Mouse (Mus musculus) liver, embryonic 16.5 days (tissue): Measurements from ENCODE around the gene Ulk2. TPM values are rescaled to one million over a fixed set of nuclear protein-coding genes. Genes with fewer than 3 reads are reported as not detected.
"Not testable (repeated sequence)": the region's sequence is repeated elsewhere in the genome, so short reads cannot be mapped to it uniquely, and the experiment has no call there.

Experiments used
- ATAC-seq: fragments of 200-750 bp; cut with Nextera tagmentation; 2 replicates; pipeline ENCODE4 v1.8.0; 2017; ENCODE audit warnings: low read depth, mild to moderate bottlenecking, moderate number of reproducible peaks, moderate library complexity
- H3K27ac ChIP-seq: fragments of 300-500 bp; sonication (generic); 2 replicates; pipeline ENCODE4 v1.5.1; 2014; ENCODE audit warnings: mild to moderate bottlenecking, low read length
- H3K27me3 ChIP-seq: fragments of 300-500 bp; sonication (generic); 2 replicates; pipeline ENCODE4 v1.6.1; 2014; ENCODE audit warnings: low read depth, low read length, mixed read lengths; ENCODE audit not compliant: control insufficient read depth, insufficient read depth
- H3K36me3 ChIP-seq: fragments of 300-500 bp; sonication (generic); 2 replicates; pipeline ENCODE4 v1.6.1; 2014; ENCODE audit warnings: mild to moderate bottlenecking; ENCODE audit not compliant: control insufficient read depth, insufficient read depth
- H3K4me1 ChIP-seq: fragments of 300-500 bp; sonication (generic); 2 replicates; pipeline ENCODE4 v1.6.1; 2014; ENCODE audit warnings: low read depth, low read length, mixed read lengths; ENCODE audit not compliant: control insufficient read depth
- H3K4me2 ChIP-seq: fragments of 300-500 bp; sonication (generic); 2 replicates; pipeline ENCODE4 v1.6.1; 2014; ENCODE audit warnings: low read depth, low read length, mixed read lengths
- H3K4me3 ChIP-seq: fragments of 300-500 bp; sonication (generic); 2 replicates; pipeline ENCODE4 v1.5.1; 2014; ENCODE audit warnings: low read depth, mild to moderate bottlenecking, low read length
- H3K9ac ChIP-seq: fragments of 300-500 bp; sonication (generic); 2 replicates; pipeline ENCODE4 v1.6.1; 2014; ENCODE audit warnings: low read depth, low read length
- H3K9me3 ChIP-seq: fragments of 300-500 bp; sonication (generic); replicated peaks from 2 replicates; pipeline ENCODE4 v1.6.1; 2016; ENCODE audit warnings: low read length; ENCODE audit not compliant: control insufficient read depth
- WGBS: fragments of 180-500 bp; shearing (Covaris S2); extraction: QIAGEN DNeasy Blood & Tissue Kit; methylation state at CpG from one replicate; pipeline ENCODE4 v1.1.7; 2014; ENCODE audit not compliant: insufficient replicate concordance; 5-methylcytosine and 5-hydroxymethylcytosine counted together
- polyA plus RNA-seq: library from polyadenylated mRNA; unstranded; fragments of >200 nt; fragmentation: Nextera tagmentation; extraction: Ambion mirVana; gene quantifications from 2 replicates; pipeline ENCODE4 v1.2.1, GENCODE M21; 2015

The Ulk2 gene
- polyA plus RNA-seq, 1 experiment from 2014 or later = 3.3 TPM

GRCm38 (mm10) chr11:61788550-61788949, 66.3 kb downstream of the Ulk2 start:
- no peak for ATAC-seq
- H3K4me2 ChIP-seq = no peak overlapping the region
- no peaks in the 10 kb centered on the region; the same call in 1 of the 2 replicates for H3K36me3 ChIP-seq
- 82% methylated on average over 1 of the region's 1 CpGs for whole genome bisulfite sequencing
- H3K9me3 ChIP-seq = no peaks in the 10 kb centered on the region
- H3K4me1 ChIP-seq = no peaks in the 10 kb centered on the region
- no peak overlapping the region for H3K4me3 ChIP-seq
- no peak overlapping the region for H3K9ac ChIP-seq
- H3K27ac ChIP-seq = no peak overlapping the region
- no peaks in the 10 kb centered on the region for H3K27me3 ChIP-seq

- H3K9ac ChIP-seq, H3K27me3 ChIP-seq, H3K4me2 ChIP-seq, H3K4me3 ChIP-seq, H3K9me3 ChIP-seq, H3K27ac ChIP-seq, ATAC-seq, H3K36me3 ChIP-seq, H3K4me1 ChIP-seq: not testable (repeated sequence)
- WGBS = 80% methylated on average over 3 of the region's 3 CpGs
These were observed 72.3 kb downstream of the Ulk2 start for GRCm38 (mm10) chr11:61782526-61782925.

- H3K4me2 ChIP-seq = no peak overlapping the region
- 60% methylated on average over 4 of the region's 4 CpGs for WGBS
- no peak overlapping the region for H3K4me3 ChIP-seq
- H3K9me3 ChIP-seq = no peaks in the 10 kb centered on the region
- H3K27me3 ChIP-seq = no peaks in the 10 kb centered on the region
- H3K9ac ChIP-seq = no peak overlapping the region
- no peaks in the 10 kb centered on the region for H3K36me3 ChIP-seq
- no peak overlapping the region for H3K27ac ChIP-seq
- no peak for ATAC-seq
- no peaks in the 10 kb centered on the region for H3K4me1 ChIP-seq
These were observed 80.2 kb downstream of the Ulk2 start for GRCm38 (mm10) chr11:61774551-61775149.

- peaks cover 23% of the 10 kb centered on the region for H3K4me1 ChIP-seq
- WGBS = under 1% methylated on average over 51 of the region's 51 CpGs
- H3K9me3 ChIP-seq = no peaks in the 10 kb centered on the region
- H3K9ac ChIP-seq = peak within 1 kb of the TSS; percentile 76
- peak within 1 kb of the TSS; percentile 82 for H3K27ac ChIP-seq
- no peaks in the 10 kb centered on the region for H3K36me3 ChIP-seq
- H3K4me2 ChIP-seq = peak within 1 kb of the TSS; percentile 82
- H3K27me3 ChIP-seq = no peaks in the 10 kb centered on the region
- peak within 1 kb of the TSS; percentile 72 for H3K4me3 ChIP-seq
- ATAC-seq = peak; percentile 93
These were observed 93.1 kb downstream of the Ulk2 start, which contains the start of gene Prpsap2 for GRCm38 (mm10) chr11:61761584-61762407. TSS of gene Prpsap2 (minus strand) at chr11:61762088.

GRCm38 (mm10) chr11:61760518-61760917, 94.4 kb downstream of the Ulk2 start:
- 38% methylated on average over 5 of the region's 5 CpGs for WGBS
- peak overlapping the region; percentile 82 for H3K4me2 ChIP-seq
- ATAC-seq = no peak
- H3K4me1 ChIP-seq = peaks cover 25% of the 10 kb centered on the region
- H3K27me3 ChIP-seq = no peaks in the 10 kb centered on the region
- H3K9me3 ChIP-seq = no peaks in the 10 kb centered on the region
- no peak overlapping the region for H3K9ac ChIP-seq
- no peaks in the 10 kb centered on the region for H3K36me3 ChIP-seq
- no peak overlapping the region for H3K27ac ChIP-seq
- H3K4me3 ChIP-seq = no peak overlapping the region

GRCm38 (mm10) chr11:61757151-61757550, 97.7 kb downstream of the Ulk2 start:
- ATAC-seq = no peak
- Histone ChIP-seq H3K4me2 (no peak overlapping the region), H3K4me1 (peaks cover 24% of the 10 kb centered on the region), H3K36me3 (no peaks in the 10 kb centered on the region), H3K27ac (0 out of 2 replicates have a peak overlapping the region, but pooled peaks have one; percentile 22), H3K4me3 (no peak overlapping the region), H3K27me3 (no peaks in the 10 kb centered on the region), H3K9me3 (no peaks in the 10 kb centered on the region), H3K9ac (no peak overlapping the region)
- 52% methylated on average over 2 of the region's 2 CpGs for WGBS

- Histone ChIP-seq H3K4me1 (peaks cover under 1% of the 10 kb centered on the region; the same call in 1 of the 2 replicates), H3K4me2 (no peak overlapping the region), H3K9ac (no peak overlapping the region), H3K27me3 (no peaks in the 10 kb centered on the region), H3K27ac (no peak overlapping the region), H3K36me3 (no peaks in the 10 kb centered on the region), H3K4me3 (no peak overlapping the region), H3K9me3 (no peaks in the 10 kb centered on the region)
- no peak for ATAC-seq
- WGBS = 60% methylated on average over 5 of the region's 5 CpGs
These were observed 103.3 kb downstream of the Ulk2 start for GRCm38 (mm10) chr11:61751612-61752011.

- ATAC-seq = no peak
- Histone ChIP-seq H3K9ac (no peak overlapping the region), H3K4me2 (no peak overlapping the region), H3K9me3 (no peaks in the 10 kb centered on the region), H3K27ac (no peak overlapping the region), H3K27me3 (no peaks in the 10 kb centered on the region), H3K4me1 (no peaks in the 10 kb centered on the region), H3K36me3 (no peaks in the 10 kb centered on the region; the same call in 1 of the 2 replicates), H3K4me3 (no peak overlapping the region)
- 66% methylated on average over 3 of the region's 3 CpGs for WGBS
These were observed 107.7 kb downstream of the Ulk2 start for GRCm38 (mm10) chr11:61747161-61747560.

- Histone ChIP-seq H3K27me3 (no peaks in the 10 kb centered on the region), H3K27ac (no peak overlapping the region), H3K4me2 (no peak overlapping the region), H3K9ac (no peak overlapping the region), H3K36me3 (peaks cover 4% of the 10 kb centered on the region), H3K4me1 (no peaks in the 10 kb centered on the region), H3K9me3 (no peaks in the 10 kb centered on the region), H3K4me3 (no peak overlapping the region)
- no peak for ATAC-seq
- 77% methylated on average over 9 of the region's 9 CpGs for WGBS
These were observed 109.1 kb downstream of the Ulk2 start for GRCm38 (mm10) chr11:61745781-61746180.
